Mouse (Mus musculus): ENCODE measurements around the gene Ptgis. TPM values are rescaled to one million over a fixed set of nuclear protein-coding genes. Genes with fewer than 3 reads are reported as not detected.

Ptgis gene
- polyA plus RNA-seq, 2 experiments, result 0.36 to 0.46 TPM

DNA sequence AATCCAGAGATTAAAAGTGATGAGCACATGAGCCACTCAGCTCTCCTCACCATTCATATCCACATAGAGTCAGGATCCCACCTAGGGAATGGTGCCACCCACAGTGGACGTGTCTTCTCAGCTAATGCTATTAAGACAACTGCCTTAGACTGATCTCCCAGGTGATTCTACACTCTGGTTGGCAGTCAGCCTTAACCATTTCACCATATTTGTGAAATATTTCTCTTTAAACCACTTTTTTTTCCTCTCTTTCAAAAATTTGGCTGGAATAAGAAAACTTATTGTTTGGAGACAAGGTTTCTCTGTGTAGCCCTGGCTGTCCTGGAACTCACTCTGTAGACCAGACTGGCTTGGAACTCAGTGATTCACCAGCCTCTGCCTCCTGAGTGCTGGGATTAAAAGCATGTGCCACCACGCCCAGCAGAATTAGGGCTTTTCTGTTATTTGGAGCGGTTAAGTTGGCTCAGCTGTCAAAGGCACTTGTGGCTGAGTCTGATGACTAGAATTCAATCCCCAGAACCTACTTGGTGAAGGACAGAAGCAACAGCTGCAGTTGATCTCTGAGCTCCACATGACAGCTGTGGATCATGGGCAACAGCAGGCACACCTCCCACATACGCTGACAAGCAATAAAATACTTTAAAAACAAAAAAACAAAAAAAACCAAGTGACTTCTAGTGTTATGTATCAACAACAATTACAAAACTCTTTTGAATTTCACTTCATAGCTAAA is 3.6 kb upstream of the Ptgis start:
- Histone ChIP-seq H3K9ac (replicated peaks) (no peak overlapping the region), H3K4me3 (ENCODE audit: insufficient read depth in 1 of 2, low read depth in 2 of 2, low read length in 2 of 2) (no peak overlapping the region), H3K4me1 (replicated peaks; ENCODE audit: control insufficient read depth in 2 of 2, insufficient read depth in 2 of 2, low read length in 1 of 2) (no peaks in the 10 kb centered on the region), H3K27ac (no peak overlapping the region), H3K9me3 (ENCODE audit: control insufficient read depth, low read length) (no peaks in the 10 kb centered on the region; the same call in 1 of the 2 replicates), H3K36me3 (replicated peaks; ENCODE audit: control insufficient read depth, insufficient read depth, low read depth) (no peaks in the 10 kb centered on the region), H3K4me2 (ENCODE audit: low read depth) (no peak overlapping the region), H3K27me3 (ENCODE audit: control insufficient read depth, insufficient read depth, low read length) (peaks cover 14% of the 10 kb centered on the region)
- 66% methylated on average over 4 of the region's 4 CpGs for WGBS (ENCODE audit: insufficient replicate concordance)
- TF ChIP-seq CTCF (IDR thresholded peaks at IDR 0.05; ENCODE audit: low read depth) (no peak), EP300 (IDR thresholded peaks at IDR 0.05; ENCODE audit: low read depth) (no peak)
- DNase-seq (ENCODE audit: low read depth in 3 of 3, low spot score in 3 of 3), result no peak
- ATAC-seq (ENCODE audit: insufficient read depth), result no peak

DNA sequence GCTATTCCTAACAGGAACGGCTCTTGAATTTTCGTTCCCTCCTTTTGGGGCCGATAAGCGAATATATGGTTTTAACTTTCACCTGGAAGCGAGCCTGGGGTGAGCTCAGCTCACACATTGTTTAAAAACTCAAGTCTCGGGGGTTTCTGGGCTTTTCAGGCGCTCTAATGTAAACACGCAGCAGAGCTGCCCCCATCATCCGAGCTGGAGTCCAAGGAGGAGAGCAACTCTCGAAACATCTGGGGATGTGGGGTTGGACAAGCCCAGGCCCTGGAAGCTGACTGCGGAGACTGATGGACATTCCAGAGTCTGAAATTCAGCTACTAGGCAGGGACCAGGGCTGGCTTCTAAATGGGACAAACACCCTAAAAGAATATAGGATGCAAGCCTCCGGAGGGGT is 1.1 kb downstream of the Ptgis start:
- DNase-seq (ENCODE audit: low read depth in 3 of 3, low spot score in 3 of 3) (no peak), ATAC-seq (ENCODE audit: insufficient read depth) (no peak)
- Histone ChIP-seq H3K27ac (no peak overlapping the region), H3K4me3 (ENCODE audit: insufficient read depth in 1 of 2, low read depth in 2 of 2, low read length in 2 of 2) (no peak overlapping the region), H3K9ac (replicated peaks) (no peak overlapping the region), H3K4me2 (ENCODE audit: low read depth) (no peak overlapping the region), H3K4me1 (replicated peaks; ENCODE audit: control insufficient read depth in 2 of 2, insufficient read depth in 2 of 2, low read length in 1 of 2) (no peaks in the 10 kb centered on the region), H3K27me3 (ENCODE audit: control insufficient read depth, insufficient read depth, low read length) (peaks cover 19% of the 10 kb centered on the region), H3K9me3 (ENCODE audit: control insufficient read depth, low read length) (no peaks in the 10 kb centered on the region), H3K36me3 (replicated peaks; ENCODE audit: control insufficient read depth, insufficient read depth, low read depth) (no peaks in the 10 kb centered on the region)
- TF ChIP-seq EP300 (IDR thresholded peaks at IDR 0.05; ENCODE audit: low read depth) (no peak), CTCF (IDR thresholded peaks at IDR 0.05; ENCODE audit: low read depth) (no peak)
- WGBS (ENCODE audit: insufficient replicate concordance), result 41% methylated on average over 12 of the region's 12 CpGs

DNA sequence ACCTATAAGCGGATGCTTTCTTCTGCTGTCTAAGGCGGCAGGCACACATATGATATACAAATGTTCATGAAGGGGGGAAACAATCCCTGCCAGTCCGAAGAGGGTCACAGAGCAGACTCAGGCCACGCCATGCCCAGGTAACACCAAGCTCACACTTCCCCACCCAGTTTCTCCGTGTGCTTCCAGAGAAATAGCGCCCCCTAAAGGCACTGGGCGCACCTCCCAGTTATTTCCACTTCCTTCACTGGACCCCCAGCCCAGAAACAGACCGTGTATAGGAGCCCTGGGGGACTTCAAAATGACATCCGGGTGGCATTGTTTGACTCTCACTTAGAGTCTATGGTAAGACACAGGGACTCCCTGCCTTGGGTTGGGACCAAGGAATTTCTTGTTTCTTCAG is 3.2 kb downstream of the Ptgis start:
- Histone ChIP-seq H3K36me3 (replicated peaks; ENCODE audit: control insufficient read depth, insufficient read depth, low read depth) (no peaks in the 10 kb centered on the region), H3K4me1 (replicated peaks; ENCODE audit: control insufficient read depth in 2 of 2, insufficient read depth in 2 of 2, low read length in 1 of 2) (no peaks in the 10 kb centered on the region), H3K4me2 (ENCODE audit: low read depth) (no peak overlapping the region), H3K4me3 (ENCODE audit: insufficient read depth in 1 of 2, low read depth in 2 of 2, low read length in 2 of 2) (no peak overlapping the region), H3K9ac (replicated peaks) (no peak overlapping the region), H3K9me3 (ENCODE audit: control insufficient read depth, low read length) (no peaks in the 10 kb centered on the region), H3K27me3 (ENCODE audit: control insufficient read depth, insufficient read depth, low read length) (peaks cover 19% of the 10 kb centered on the region), H3K27ac (no peak overlapping the region)
- TF ChIP-seq EP300 (IDR thresholded peaks at IDR 0.05; ENCODE audit: low read depth) (no peak), CTCF (IDR thresholded peaks at IDR 0.05; ENCODE audit: low read depth) (peak; percentile 38; the same call in 1 of the 2 replicates)
- ATAC-seq (ENCODE audit: insufficient read depth) (no peak), DNase-seq (ENCODE audit: low read depth in 3 of 3, low spot score in 3 of 3) (no peak)
- 59% methylated on average over 9 of the region's 9 CpGs for WGBS (ENCODE audit: insufficient replicate concordance)

DNA sequence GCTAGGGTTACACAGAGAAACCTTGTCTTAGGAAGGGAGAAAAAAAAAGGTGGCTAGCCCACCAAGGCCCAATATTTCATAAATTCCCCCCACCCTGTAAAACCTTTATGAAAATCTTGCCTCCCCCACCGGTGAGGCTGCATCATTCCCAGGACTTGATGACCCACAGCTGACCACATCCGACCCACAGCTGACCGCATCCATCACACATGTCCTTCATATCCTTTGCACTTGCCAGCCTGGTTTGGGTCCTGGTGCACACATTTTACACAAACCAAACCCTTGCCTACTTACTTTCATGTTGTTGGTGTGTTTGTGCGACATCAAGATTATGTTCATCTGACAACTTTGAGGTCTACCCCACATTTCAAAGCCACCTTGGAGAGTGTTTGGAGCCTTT is 4.2 kb downstream of the Ptgis start:
- DNase-seq (ENCODE audit: low read depth in 3 of 3, low spot score in 3 of 3) (no peak), ATAC-seq (ENCODE audit: insufficient read depth) (no peak)
- no peak overlapping the region for H3K27ac ChIP-seq
- no peaks in the 10 kb centered on the region for H3K36me3 ChIP-seq (replicated peaks; ENCODE audit: control insufficient read depth, insufficient read depth, low read depth)
- no peak overlapping the region for H3K9ac ChIP-seq (replicated peaks)
- TF ChIP-seq CTCF (IDR thresholded peaks at IDR 0.05; ENCODE audit: low read depth) (no peak), EP300 (IDR thresholded peaks at IDR 0.05; ENCODE audit: low read depth) (no peak)
- H3K4me1 ChIP-seq (replicated peaks; ENCODE audit: control insufficient read depth in 2 of 2, insufficient read depth in 2 of 2, low read length in 1 of 2), result no peaks in the 10 kb centered on the region
- peaks cover 19% of the 10 kb centered on the region for H3K27me3 ChIP-seq (ENCODE audit: control insufficient read depth, insufficient read depth, low read length)
- no peaks in the 10 kb centered on the region for H3K9me3 ChIP-seq (ENCODE audit: control insufficient read depth, low read length)
- no peak overlapping the region for H3K4me3 ChIP-seq (ENCODE audit: insufficient read depth in 1 of 2, low read depth in 2 of 2, low read length in 2 of 2)
- no peak overlapping the region for H3K4me2 ChIP-seq (ENCODE audit: low read depth)
- WGBS (ENCODE audit: insufficient replicate concordance), result 75% methylated on average over 4 of the region's 4 CpGs

DNA sequence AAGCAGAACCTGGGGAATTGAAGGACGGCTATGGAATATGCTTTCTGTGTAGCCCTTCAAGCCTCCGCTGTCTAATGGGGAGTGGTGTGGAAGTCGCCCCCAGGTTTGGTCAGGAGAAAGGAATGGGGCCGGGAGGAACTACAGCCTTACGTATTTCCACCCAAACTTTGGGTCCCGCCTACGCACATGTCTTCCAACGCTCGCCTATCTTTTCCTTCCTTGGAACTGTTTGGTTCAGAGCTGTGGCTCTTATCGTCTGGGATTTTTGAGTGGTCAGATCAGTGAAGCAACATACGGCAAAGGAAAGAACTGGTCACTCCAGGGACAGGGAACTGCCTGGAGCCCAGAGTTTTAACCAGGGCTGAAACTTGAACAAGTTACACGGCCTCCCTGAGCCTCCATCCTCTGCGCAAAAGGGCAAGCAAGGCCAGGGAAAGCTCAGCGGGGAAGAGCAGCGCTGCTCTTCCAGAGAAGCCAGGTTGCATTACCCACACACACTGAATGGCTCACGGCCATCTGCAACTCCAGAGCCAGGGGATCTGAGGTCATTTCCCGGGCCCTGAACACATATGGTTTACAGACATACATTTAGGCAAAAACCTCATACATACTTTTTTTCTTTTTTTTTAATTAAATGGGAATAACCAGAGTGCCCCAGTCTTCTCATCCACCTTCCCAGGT is 4.9 kb downstream of the Ptgis start:
- no peak overlapping the region for H3K9ac ChIP-seq (replicated peaks)
- WGBS (ENCODE audit: insufficient replicate concordance), result 66% methylated on average over 17 of the region's 17 CpGs
- ATAC-seq (ENCODE audit: insufficient read depth) (no peak), DNase-seq (ENCODE audit: low read depth in 3 of 3, low spot score in 3 of 3) (no peak)
- no peaks in the 10 kb centered on the region for H3K4me1 ChIP-seq (replicated peaks; ENCODE audit: control insufficient read depth in 2 of 2, insufficient read depth in 2 of 2, low read length in 1 of 2)
- no peaks in the 10 kb centered on the region for H3K36me3 ChIP-seq (replicated peaks; ENCODE audit: control insufficient read depth, insufficient read depth, low read depth)
- H3K27ac ChIP-seq, result no peak overlapping the region
- no peak for TF ChIP-seq EP300 (IDR thresholded peaks at IDR 0.05; ENCODE audit: low read depth)
- no peak for TF ChIP-seq CTCF (IDR thresholded peaks at IDR 0.05; ENCODE audit: low read depth)
- H3K4me2 ChIP-seq (ENCODE audit: low read depth), result no peak overlapping the region
- no peaks in the 10 kb centered on the region for H3K9me3 ChIP-seq (ENCODE audit: control insufficient read depth, low read length)
- no peak overlapping the region for H3K4me3 ChIP-seq (ENCODE audit: insufficient read depth in 1 of 2, low read depth in 2 of 2, low read length in 2 of 2)
- peaks cover 17% of the 10 kb centered on the region for H3K27me3 ChIP-seq (ENCODE audit: control insufficient read depth, insufficient read depth, low read length)
